Comparison of ENCODE assay signal across 18 mouse cellular contexts in genomic region chr8:99983696-99984095, GRCm38 (mm10).
"Had no signal": no experiment of that assay in that cellular context is flagged by ENCODE, and none has a peak within 500 bp of the region (broad histone marks: within the 10 kb centered on the region; RNA-seq: fewer than 3 reads in every experiment).

No protein-coding gene starts in this region.

- H3K27ac ChIP-seq: kidney, postnatal 0 days; limb, embryonic 10.5 days; limb, embryonic 13.5 days; macrophage; midbrain, embryonic 12.5 days; midbrain, embryonic 15.5 days; neural tube, embryonic 13.5 days; stomach, postnatal 0 days had no signal

- H3K9ac ChIP-seq: limb, embryonic 13.5 days; lung, embryonic 14.5 days; midbrain, embryonic 12.5 days; midbrain, embryonic 15.5 days; neural tube, embryonic 13.5 days had no signal

- H3K27me3 ChIP-seq: limb, embryonic 13.5 days; midbrain, embryonic 12.5 days; midbrain, embryonic 15.5 days; neural tube, embryonic 13.5 days had no signal

- ATAC-seq: inflammation-experienced regulatory T-cells, adult 6 months; intestine, embryonic 16.5 days; lung, postnatal 0 days; midbrain, embryonic 15.5 days had no signal

- H3K4me3 ChIP-seq: limb, embryonic 10.5 days; limb, embryonic 13.5 days; midbrain, embryonic 12.5 days; midbrain, embryonic 15.5 days; neural tube, embryonic 13.5 days had no signal

- H3K9me3 ChIP-seq: limb, embryonic 10.5 days; limb, embryonic 13.5 days; midbrain, embryonic 12.5 days; midbrain, embryonic 15.5 days; neural tube, embryonic 13.5 days had no signal

- H3K4me2 ChIP-seq: limb, embryonic 13.5 days; lung, embryonic 14.5 days; midbrain, embryonic 12.5 days; midbrain, embryonic 15.5 days; neural tube, embryonic 13.5 days had no signal

- H3K4me1 ChIP-seq: limb, embryonic 10.5 days; limb, embryonic 13.5 days; midbrain, embryonic 12.5 days; midbrain, embryonic 15.5 days; neural tube, embryonic 13.5 days had no signal

- H3K36me3 ChIP-seq: limb, embryonic 10.5 days; limb, embryonic 13.5 days; midbrain, embryonic 12.5 days; midbrain, embryonic 15.5 days; neural tube, embryonic 13.5 days had no signal

- DNase-seq: kidney, adult 18-20 months; kidney, adult 9 months; kidney, postnatal 25 days; lung, embryonic 14.5 days; thymus, adult 2 months; thymus, postnatal 14 days; thymus, postnatal 4 days had no signal
